Mouse (Mus musculus) bone marrow macrophage, adult 2 months (primary cell): ENCODE measurements around the gene Acoxl.

Experiments used
- CTCF ChIP-seq: IDR thresholded peaks from 2 replicates; pipeline ENCODE4 v1.5.1; 2012; ENCODE audit warnings: low read depth, mild to moderate bottlenecking, low read length, moderate library complexity
- POLR2A ChIP-seq: IDR thresholded peaks from 2 replicates; pipeline ENCODE4 v1.6.1; 2012; ENCODE audit warnings: mild to moderate bottlenecking, low read depth, low read length, borderline replicate concordance

DNA sequence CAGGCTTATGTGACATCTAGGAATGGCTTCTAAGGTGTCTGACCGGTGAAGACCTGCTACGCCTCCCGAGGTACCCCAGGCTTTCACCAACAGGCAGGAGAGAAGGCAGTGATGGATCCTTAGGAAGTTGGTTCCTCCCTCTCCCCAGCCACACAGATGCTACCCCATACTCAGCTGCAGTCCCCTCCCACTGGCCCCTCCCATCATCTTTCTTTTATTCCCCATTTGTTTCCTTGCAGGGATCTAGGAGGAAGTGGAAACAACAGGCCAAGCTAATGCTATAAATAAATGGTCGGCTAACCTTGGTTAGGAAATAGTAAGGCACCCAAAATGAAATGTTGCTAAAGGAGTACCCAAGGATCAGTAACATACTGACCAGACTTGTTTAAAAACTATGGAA is 90.2 kb downstream of the Acoxl start:
- TF ChIP-seq POLR2A (no peak), CTCF (no peak)
